Mouse (Mus musculus) small intestine, adult 2 months (tissue): ENCODE measurements around the gene Dhps. TPM values are rescaled to one million over a fixed set of nuclear protein-coding genes. Genes with fewer than 3 reads are reported as not detected.

Experiments
- H3K27ac ChIP-seq: fragments of 200-500 bp; 2 replicates; pipeline ENCODE4 v1.5.1; 2012; ENCODE audit warnings: low read depth, low read length, control low read depth, inconsistent platforms; ENCODE audit not compliant: insufficient read depth
- H3K27me3 ChIP-seq: fragments of 200-500 bp; 2 replicates; pipeline ENCODE4 v1.6.1; 2012; ENCODE audit warnings: mild to moderate bottlenecking, moderate library complexity, low read length, inconsistent platforms; ENCODE audit not compliant: control insufficient read depth, insufficient read depth
- H3K36me3 ChIP-seq: fragments of 200-500 bp; 2 replicates; pipeline ENCODE4 v1.6.1; 2012; ENCODE audit warnings: mild to moderate bottlenecking, low read length, control low read depth, inconsistent platforms; ENCODE audit not compliant: control insufficient read depth, insufficient read depth
- H3K4me1 ChIP-seq: fragments of 200-500 bp; 2 replicates; pipeline ENCODE4 v1.6.1; 2012; ENCODE audit warnings: low read length, inconsistent platforms, mixed read lengths; ENCODE audit not compliant: control insufficient read depth, insufficient read depth, insufficient read length
- H3K4me3 ChIP-seq: fragments of 200-500 bp; 2 replicates; pipeline ENCODE4 v1.5.1; 2012; ENCODE audit warnings: low read depth, mild to moderate bottlenecking, control low read depth, inconsistent platforms, low read length, moderate library complexity
- CTCF ChIP-seq: fragments of 200-500 bp; IDR thresholded peaks from 2 replicates; pipeline ENCODE4 v1.5.1; 2012; ENCODE audit warnings: low read depth, mild to moderate bottlenecking, control low read depth, inconsistent platforms, low read length, moderate library complexity, mixed read lengths; ENCODE audit not compliant: insufficient replicate concordance, insufficient read length; ENCODE audit errors: extremely low read depth
- POLR2A ChIP-seq: fragments of 200-500 bp; IDR thresholded peaks from 2 replicates; pipeline ENCODE4 v1.6.1; 2012; ENCODE audit warnings: low read depth, mild to moderate bottlenecking, control low read depth, inconsistent platforms, low read length, moderate library complexity
- WGBS: fragments of 180-500 bp; shearing (Covaris S2); methylation state at CpG from one replicate; pipeline ENCODE4 v1.1.7; 2018; 5-methylcytosine and 5-hydroxymethylcytosine counted together
- polyA plus RNA-seq: library from polyadenylated mRNA; depleted of rRNA; stranded (reverse); fragments of >200 nt; gene quantifications from 2 replicates; pipeline ENCODE4 v1.2.3, GENCODE M21; 2012

Dhps gene
- polyA plus RNA-seq, 1 experiment: 47.2 TPM

DNA sequence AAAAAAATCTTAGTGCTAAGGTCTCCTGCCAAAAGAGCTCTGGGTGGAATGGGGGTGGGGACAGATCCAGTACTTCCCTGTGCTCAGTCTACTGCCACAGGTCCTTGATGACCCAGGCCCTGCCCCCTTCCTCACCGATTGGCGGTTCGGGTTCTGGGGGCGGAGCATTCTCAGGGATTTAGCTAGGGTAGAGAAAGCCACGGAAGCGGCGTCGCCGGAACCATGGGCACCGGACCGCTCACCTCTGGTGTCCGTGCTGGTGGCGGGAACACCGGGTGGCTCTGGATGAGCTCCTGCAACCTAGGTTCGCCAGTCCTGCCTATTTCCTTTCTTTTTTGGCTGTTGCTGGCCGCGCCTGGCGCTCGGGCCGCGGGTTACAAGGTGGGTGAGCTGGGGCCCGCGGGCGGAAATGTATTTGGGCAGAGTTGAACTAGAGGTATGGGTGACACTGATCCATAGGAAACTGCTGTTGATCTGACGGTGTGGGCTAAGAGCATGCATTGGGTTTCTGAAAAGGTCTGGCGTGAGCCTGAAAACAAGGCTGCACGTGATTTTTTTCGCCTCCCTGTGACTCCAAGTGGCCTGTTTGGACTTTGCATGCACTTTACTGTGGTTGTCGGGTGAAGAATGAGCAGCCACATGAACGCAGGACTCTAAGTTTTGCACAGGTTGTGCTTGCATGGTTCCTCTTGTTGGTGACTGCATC lies 11.7 kb downstream of the Dhps start, which contains the start of gene Man2b1:
Gene Man2b1 (plus strand): TSS at position 163 of the 706 bp plus-strand sequence.
- Histone ChIP-seq H3K4me3 (peak within 1 kb of the TSS; percentile 95), H3K27ac (peak within 1 kb of the TSS; percentile 36; the same call in 1 of the 2 replicates), H3K27me3 (no peaks in the 10 kb centered on the region), H3K4me1 (peaks cover 12% of the 10 kb centered on the region), H3K36me3 (peaks cover 20% of the 10 kb centered on the region)
- under 1% methylated on average over 30 of the region's 30 CpGs for WGBS
- TF ChIP-seq POLR2A (peak; percentile 92), CTCF (peak; percentile 36; the same call in 1 of the 2 replicates)

DNA sequence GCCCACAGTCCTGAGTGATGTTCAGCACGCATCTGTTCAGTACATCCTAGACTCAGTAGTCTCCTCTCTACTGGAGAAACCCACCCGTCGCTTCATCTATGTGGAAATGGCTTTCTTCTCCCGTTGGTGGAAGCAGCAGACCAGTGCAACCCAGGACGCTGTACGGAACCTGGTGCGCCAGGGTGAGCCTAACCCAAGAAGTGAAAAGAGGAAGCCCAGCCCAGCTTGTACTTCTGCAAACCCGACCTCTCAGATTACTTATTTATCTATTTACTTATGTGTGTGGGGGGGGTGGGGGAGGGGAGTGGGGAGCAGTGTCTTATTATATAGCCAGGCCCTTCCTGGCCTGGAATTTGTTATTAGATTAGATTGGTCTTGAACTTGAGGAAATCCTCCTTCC lies 13.1 kb downstream of the Dhps start:
- WGBS: 71% methylated on average over 8 of the region's 8 CpGs
- no peak for TF ChIP-seq POLR2A
- TF ChIP-seq CTCF: no peak
- Histone ChIP-seq H3K4me1 (peaks cover 12% of the 10 kb centered on the region), H3K36me3 (peaks cover 28% of the 10 kb centered on the region), H3K4me3 (no peak overlapping the region), H3K27me3 (no peaks in the 10 kb centered on the region), H3K27ac (0 out of 2 replicates have a peak overlapping the region, but pooled peaks have one; percentile 3)

DNA sequence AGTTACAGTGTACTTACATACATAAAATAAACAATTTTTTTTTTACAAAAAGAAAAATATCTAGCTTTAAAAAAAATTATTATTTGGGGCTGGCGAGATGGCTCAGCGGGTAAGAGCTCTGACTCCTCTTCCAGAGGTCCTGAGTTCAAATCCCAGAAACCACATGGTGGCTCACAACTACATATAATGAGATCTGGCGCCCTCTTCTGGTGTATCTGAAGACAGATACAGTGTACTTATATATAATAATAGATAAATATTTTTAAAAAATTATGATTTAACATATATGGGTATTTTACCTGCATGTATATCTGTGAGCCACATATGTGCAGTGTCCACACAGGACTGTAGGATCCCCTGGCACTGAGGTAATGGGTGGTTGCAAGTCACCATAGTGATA lies 14.7 kb downstream of the Dhps start:
- H3K4me3 ChIP-seq: no peak overlapping the region
- WGBS: 86% methylated on average over 3 of the region's 3 CpGs

DNA sequence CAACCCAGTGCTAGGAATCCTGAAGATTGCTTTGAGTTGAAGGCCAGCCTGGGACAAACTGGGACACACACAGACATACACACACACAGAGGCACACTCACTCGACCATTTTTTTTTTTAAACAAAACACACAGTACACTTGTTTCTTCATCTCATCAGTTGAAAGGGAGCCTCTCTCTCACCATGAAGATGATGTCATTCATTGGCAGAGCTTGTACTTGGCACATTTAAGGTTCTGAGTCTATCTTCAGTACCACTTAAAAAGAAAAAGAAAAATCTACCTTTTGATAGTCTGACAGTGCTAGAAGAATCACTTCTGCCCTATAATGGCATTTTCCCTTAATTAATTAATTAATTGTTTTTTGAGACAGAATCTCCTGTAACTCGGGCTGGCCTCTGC lies 17.2 kb downstream of the Dhps start:
- no peak for TF ChIP-seq POLR2A
- TF ChIP-seq CTCF: no peak
- Histone ChIP-seq H3K4me3 (no peak overlapping the region), H3K36me3 (peaks cover 48% of the 10 kb centered on the region), H3K4me1 (peaks cover 3% of the 10 kb centered on the region; the same call in 1 of the 2 replicates), H3K27me3 (no peaks in the 10 kb centered on the region), H3K27ac (no peak overlapping the region)
- WGBS: 78% methylated on average over 2 of the region's 2 CpGs

More for the DNA sequence above, 14.7 kb downstream of the Dhps start:
- TF ChIP-seq POLR2A: no peak
- no peak for TF ChIP-seq CTCF
- Histone ChIP-seq H3K27ac (no peak overlapping the region), H3K27me3 (no peaks in the 10 kb centered on the region), H3K4me1 (peaks cover 11% of the 10 kb centered on the region), H3K36me3 (peaks cover 33% of the 10 kb centered on the region)

DNA sequence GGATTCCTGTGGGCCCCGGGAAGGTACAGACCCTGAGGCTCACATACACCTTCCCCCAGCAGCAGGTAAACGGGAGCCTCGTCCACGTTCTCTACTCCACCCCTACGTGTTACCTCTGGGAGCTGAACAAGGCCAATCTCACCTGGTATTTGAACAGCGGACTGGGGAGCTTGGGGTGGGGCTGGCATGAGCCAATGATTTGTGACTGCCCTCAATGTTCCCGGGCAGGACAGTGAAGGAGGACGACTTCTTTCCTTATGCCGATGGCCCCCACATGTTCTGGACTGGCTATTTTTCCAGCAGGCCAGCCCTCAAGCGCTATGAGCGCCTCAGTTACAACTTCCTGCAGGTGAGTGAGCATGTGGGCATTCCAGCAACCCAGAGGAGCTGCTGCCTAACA lies 19.3 kb downstream of the Dhps start:
- WGBS: 82% methylated on average over 11 of the region's 11 CpGs
- H3K27me3 ChIP-seq: no peaks in the 10 kb centered on the region
- no peak overlapping the region for H3K27ac ChIP-seq
- peaks cover 57% of the 10 kb centered on the region for H3K36me3 ChIP-seq
- TF ChIP-seq POLR2A (no peak), CTCF (no peak)
- H3K4me1 ChIP-seq: no peaks in the 10 kb centered on the region
- no peak overlapping the region for H3K4me3 ChIP-seq

DNA sequence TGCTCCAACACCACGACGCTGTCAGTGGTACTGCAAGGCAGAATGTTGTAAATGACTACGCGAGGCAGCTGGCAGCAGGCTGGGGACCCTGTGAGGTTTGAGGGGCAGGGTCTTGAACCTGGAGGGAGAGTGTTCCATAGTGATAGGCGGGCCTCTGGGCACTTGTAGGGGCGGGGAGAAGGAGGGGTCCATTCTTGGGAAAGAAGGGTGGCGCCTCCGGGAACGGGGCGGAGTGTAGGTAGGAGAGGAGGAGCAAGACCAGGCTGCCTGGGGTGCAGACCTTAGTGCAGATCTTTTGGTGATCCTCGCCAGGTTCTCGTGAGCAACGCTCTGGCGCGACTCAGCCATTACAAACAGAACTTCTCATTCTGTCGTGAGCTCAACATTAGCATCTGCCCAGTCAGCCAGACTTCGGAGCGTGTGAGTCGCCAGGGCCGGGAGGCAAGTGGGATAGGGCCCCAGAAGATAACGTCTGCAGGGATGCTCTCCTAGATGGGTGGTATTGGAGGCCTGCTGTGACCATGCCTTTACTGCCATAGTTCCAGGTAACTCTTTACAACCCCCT lies 20.1 kb downstream of the Dhps start:
- Histone ChIP-seq H3K4me1 (no peaks in the 10 kb centered on the region), H3K4me3 (no peak overlapping the region), H3K27me3 (no peaks in the 10 kb centered on the region), H3K36me3 (peaks cover 64% of the 10 kb centered on the region), H3K27ac (no peak overlapping the region)
- WGBS: 77% methylated on average over 21 of the region's 21 CpGs
- TF ChIP-seq POLR2A (no peak), CTCF (no peak)

DNA sequence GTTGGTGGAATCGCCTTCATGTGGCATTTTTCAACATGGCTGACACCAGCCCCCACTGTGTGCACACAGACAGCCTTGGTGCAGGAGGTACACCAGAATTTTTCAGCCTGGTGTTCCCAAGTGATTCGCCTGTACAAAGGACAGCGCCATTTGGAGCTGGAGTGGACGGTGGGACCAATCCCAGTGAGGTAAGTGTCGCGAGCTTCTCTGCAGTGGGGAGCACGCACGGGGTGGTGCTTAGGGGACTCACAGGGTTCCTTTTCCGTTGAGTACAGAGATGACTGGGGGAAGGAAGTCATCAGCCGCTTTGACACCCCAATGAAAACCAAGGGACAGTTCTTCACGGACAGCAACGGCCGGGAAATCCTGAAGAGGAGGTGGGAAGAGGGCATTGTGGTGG lies 23.5 kb downstream of the Dhps start:
- no peaks in the 10 kb centered on the region for H3K4me1 ChIP-seq
- H3K4me3 ChIP-seq: no peak overlapping the region
- TF ChIP-seq CTCF (no peak), POLR2A (no peak)
- no peaks in the 10 kb centered on the region for H3K27me3 ChIP-seq
- 92% methylated on average over 13 of the region's 13 CpGs for WGBS
- H3K36me3 ChIP-seq: peaks cover 55% of the 10 kb centered on the region
- H3K27ac ChIP-seq: no peak overlapping the region
